Mouse (Mus musculus) midbrain, embryonic 15.5 days (tissue): ENCODE data around the gene Sox2. TPM values are rescaled to one million over a fixed set of nuclear protein-coding genes. Genes with fewer than 3 reads are reported as not detected.
A peak's percentile ranks its signal among the peaks of the same experiment; 100 is the strongest.

Experiments used
- ATAC-seq: fragments of 200-750 bp; cut with Nextera tagmentation; replicated peaks from 2 replicates; pipeline ENCODE4 v1.8.0; 2017; ENCODE audit warnings: moderate TSS enrichment
- H3K27ac ChIP-seq: fragments of 300-500 bp; sonication (generic); 2 replicates; pipeline ENCODE4 v1.5.1; 2015; ENCODE audit warnings: mild to moderate bottlenecking, inconsistent platforms
- H3K27me3 ChIP-seq: fragments of 300-500 bp; sonication (generic); replicated peaks from 2 replicates; pipeline ENCODE4 v1.6.1; 2015; ENCODE audit warnings: inconsistent platforms
- H3K36me3 ChIP-seq: fragments of 300-500 bp; sonication (generic); replicated peaks from 2 replicates; pipeline ENCODE4 v1.6.1; 2015; ENCODE audit warnings: inconsistent platforms
- H3K4me1 ChIP-seq: fragments of 300-500 bp; sonication (generic); 2 replicates; pipeline ENCODE4 v1.6.1; 2015; ENCODE audit warnings: inconsistent platforms
- H3K4me2 ChIP-seq: fragments of 300-500 bp; sonication (generic); 2 replicates; pipeline ENCODE4 v1.6.1; 2015; ENCODE audit warnings: inconsistent platforms, mild to moderate bottlenecking, moderate library complexity
- H3K4me3 ChIP-seq: fragments of 300-500 bp; sonication (generic); 2 replicates; pipeline ENCODE4 v1.5.1; 2015; ENCODE audit warnings: mild to moderate bottlenecking, inconsistent platforms
- H3K9ac ChIP-seq: fragments of 300-500 bp; sonication (generic); 2 replicates; pipeline ENCODE4 v1.6.1; 2015; ENCODE audit warnings: mild to moderate bottlenecking, inconsistent platforms
- H3K9me3 ChIP-seq: fragments of 300-500 bp; sonication (generic); 2 replicates; pipeline ENCODE4 v1.6.1; 2016; ENCODE audit warnings: inconsistent platforms
- WGBS: fragments of 180-500 bp; shearing (Covaris S2); methylation state at CpG from one replicate; pipeline ENCODE4 v1.1.7; 2015; ENCODE audit warnings: mixed read lengths; 5-methylcytosine and 5-hydroxymethylcytosine counted together
- polyA plus RNA-seq: library from polyadenylated mRNA; unstranded; fragments of >200 nt; fragmentation: Nextera tagmentation; extraction: Ambion mirVana; gene quantifications from 2 replicates; pipeline ENCODE4 v1.2.1, GENCODE M21; 2015

Gene Sox2
- polyA plus RNA-seq, 1 experiment from 2014 or later, result 20.7 TPM

DNA sequence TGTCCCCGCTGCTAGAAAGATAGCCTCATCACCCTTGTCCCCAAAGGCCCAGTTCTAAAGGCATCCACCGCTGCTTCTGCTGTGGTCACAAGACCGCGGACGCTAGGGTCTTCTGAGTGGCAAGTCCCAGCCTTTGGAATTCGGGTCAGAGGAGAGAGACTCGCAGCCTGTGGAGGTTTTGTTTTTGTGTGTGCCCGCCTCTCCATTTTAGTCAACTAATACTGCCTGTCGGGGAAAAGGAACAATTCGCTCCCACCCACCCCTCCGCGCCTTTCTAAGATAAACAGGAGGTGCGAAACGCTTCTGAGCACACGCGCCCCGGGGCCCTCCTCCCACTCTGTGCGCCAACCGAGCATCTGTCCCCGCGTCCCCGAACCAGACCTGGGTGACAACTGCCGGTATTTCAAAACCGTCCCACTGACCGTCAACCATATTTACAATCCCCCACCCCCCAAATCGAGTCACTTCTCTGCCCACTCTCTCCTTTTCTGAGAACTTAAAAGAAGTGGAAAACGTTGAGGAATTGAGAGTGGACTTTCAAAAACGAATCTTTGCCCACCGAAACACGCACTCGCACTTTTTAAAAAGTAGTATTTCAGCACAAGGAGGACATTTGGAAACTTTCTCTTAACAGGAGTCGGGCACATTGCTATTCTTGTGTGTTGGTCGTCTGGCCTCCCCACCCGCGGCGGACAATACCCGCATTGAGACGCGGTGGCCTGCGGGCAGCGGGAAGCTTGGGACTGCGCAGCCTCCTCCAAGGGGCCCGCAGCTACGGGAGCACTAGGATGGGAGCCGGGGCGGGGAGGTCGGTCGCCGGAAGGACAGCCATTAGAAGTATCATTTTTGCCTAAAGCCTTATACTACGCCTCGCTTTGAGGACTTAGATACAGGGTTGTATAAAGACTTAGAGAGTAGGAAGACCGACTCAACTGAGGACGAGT is 12.8 kb downstream of the Sox2 start:
- peaks cover 14% of the 10 kb centered on the region; the same call in 1 of the 2 replicates for H3K27me3 ChIP-seq

DNA sequence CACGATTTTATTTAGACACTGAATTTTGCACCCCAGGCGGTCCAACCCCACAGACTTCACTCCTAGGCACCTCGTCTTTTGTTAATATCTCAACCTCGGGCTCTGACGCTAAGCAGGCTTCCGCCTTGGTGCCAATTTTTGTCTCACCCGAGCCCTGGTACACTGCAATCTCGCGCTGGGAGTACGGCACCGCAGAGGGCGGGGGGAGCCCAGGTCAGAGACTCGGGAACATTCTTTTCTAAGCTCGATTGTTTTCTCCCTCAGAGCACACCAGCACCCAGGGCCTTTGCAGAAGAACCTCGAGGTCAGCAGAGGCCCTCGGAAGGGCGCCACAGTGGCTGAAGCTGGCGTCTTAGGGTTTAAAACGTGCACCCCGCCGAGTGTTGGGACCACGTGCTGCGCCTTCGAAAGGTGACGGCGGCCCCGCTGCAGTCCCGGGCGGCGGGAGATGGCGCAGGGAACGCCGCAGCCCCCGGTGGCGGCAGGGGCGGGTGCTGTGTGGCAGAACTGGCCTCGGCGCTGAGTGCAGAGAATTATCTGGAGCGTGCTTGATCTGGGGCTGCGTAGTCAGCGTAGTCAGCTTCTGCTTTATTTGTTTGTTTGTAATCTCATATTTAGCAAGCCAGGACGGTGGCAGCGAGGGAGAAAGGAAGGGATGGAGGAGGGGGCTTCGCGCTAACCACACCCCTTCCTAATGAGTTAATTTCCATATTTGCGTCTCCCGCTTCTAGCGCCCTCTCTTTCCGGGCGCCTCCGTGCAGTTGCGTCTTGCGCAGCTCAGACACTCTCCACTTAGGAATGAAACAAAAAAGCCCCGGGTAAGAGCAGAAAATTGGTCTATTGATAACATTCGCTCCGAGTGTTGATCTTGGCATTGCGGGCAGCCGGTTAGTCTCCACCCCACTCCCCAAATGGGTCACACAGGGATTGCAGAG is 13.8 kb downstream of the Sox2 start:
- Histone ChIP-seq H3K9ac (peak overlapping the region; percentile 46), H3K4me2 (peak overlapping the region; percentile 70), H3K4me3 (peak overlapping the region; percentile 35), H3K27ac (peak overlapping the region; percentile 85), H3K4me1 (peaks cover 43% of the 10 kb centered on the region), H3K27me3 (peaks cover 8% of the 10 kb centered on the region; the same call in 1 of the 2 replicates), H3K9me3 (no peaks in the 10 kb centered on the region), H3K36me3 (no peaks in the 10 kb centered on the region)
- peak; percentile 53; the same call in 1 of the 2 replicates for ATAC-seq
- under 1% methylated on average over 58 of the region's 58 CpGs for WGBS

More for the DNA sequence above, 12.8 kb downstream of the Sox2 start:
- H3K27ac ChIP-seq, result peak overlapping the region; percentile 85
- peak overlapping the region; percentile 70 for H3K4me2 ChIP-seq
- no peaks in the 10 kb centered on the region for H3K36me3 ChIP-seq
- H3K9me3 ChIP-seq, result no peaks in the 10 kb centered on the region
- ATAC-seq, result no peak
- H3K9ac ChIP-seq, result peak overlapping the region; percentile 46
- peaks cover 39% of the 10 kb centered on the region for H3K4me1 ChIP-seq
- 2% methylated on average over 53 of the region's 53 CpGs for WGBS
- H3K4me3 ChIP-seq, result peak overlapping the region; percentile 35

- 2% methylated on average over 31 of the region's 31 CpGs for WGBS
- Histone ChIP-seq H3K27me3 (peaks cover 9% of the 10 kb centered on the region; the same call in 1 of the 2 replicates), H3K4me2 (peak overlapping the region; percentile 70), H3K27ac (peak overlapping the region; percentile 85), H3K9me3 (no peaks in the 10 kb centered on the region), H3K9ac (peak overlapping the region; percentile 15; the same call in 1 of the 2 replicates), H3K36me3 (no peaks in the 10 kb centered on the region), H3K4me3 (peak overlapping the region; percentile 35), H3K4me1 (peaks cover 43% of the 10 kb centered on the region)
- ATAC-seq, result no peak
Measured at GRCm38 (mm10) chr3:34664636-34665531, 14.7 kb downstream of the Sox2 start.

GRCm38 (mm10) chr3:34665751-34666665 is 15.8 kb downstream of the Sox2 start:
- Histone ChIP-seq H3K27ac (peak overlapping the region; percentile 85), H3K9ac (no peak overlapping the region), H3K27me3 (peaks cover 15% of the 10 kb centered on the region; the same call in 1 of the 2 replicates), H3K4me1 (peaks cover 53% of the 10 kb centered on the region), H3K4me2 (peak overlapping the region; percentile 70), H3K4me3 (0 out of 2 replicates have a peak overlapping the region, but pooled peaks have one; percentile 35), H3K9me3 (no peaks in the 10 kb centered on the region), H3K36me3 (no peaks in the 10 kb centered on the region)
- 5% methylated on average over 10 of the region's 10 CpGs for WGBS
- ATAC-seq, result no peak

DNA sequence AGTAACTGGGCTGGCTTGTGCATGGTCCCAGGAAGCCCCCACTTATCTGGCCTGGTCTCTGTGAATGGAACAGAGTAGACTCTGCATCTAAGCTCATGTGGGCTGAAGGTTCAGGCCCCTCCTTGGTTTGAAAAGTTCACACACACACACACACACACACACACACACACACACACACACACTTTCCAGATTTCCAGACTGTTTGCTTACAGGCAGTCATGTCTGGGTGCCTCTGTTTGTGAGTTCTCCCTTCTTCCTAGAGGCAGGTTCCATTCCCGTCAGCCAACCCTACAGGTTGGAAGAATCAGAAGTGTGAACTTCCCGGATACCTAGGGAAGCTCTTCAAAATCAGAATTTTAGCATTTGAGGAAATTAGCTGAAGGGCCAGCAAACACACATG is 17.0 kb downstream of the Sox2 start:
- peak overlapping the region; percentile 85 for H3K27ac ChIP-seq
- peaks cover 15% of the 10 kb centered on the region; the same call in 1 of the 2 replicates for H3K27me3 ChIP-seq
- H3K4me2 ChIP-seq, result no peak overlapping the region
- peaks cover 51% of the 10 kb centered on the region for H3K4me1 ChIP-seq
- H3K36me3 ChIP-seq, result no peaks in the 10 kb centered on the region
- no peaks in the 10 kb centered on the region for H3K9me3 ChIP-seq
- no peak overlapping the region for H3K9ac ChIP-seq
- no peak for ATAC-seq
- H3K4me3 ChIP-seq, result no peak overlapping the region
- WGBS, result 31% methylated on average over 2 of the region's 2 CpGs

DNA sequence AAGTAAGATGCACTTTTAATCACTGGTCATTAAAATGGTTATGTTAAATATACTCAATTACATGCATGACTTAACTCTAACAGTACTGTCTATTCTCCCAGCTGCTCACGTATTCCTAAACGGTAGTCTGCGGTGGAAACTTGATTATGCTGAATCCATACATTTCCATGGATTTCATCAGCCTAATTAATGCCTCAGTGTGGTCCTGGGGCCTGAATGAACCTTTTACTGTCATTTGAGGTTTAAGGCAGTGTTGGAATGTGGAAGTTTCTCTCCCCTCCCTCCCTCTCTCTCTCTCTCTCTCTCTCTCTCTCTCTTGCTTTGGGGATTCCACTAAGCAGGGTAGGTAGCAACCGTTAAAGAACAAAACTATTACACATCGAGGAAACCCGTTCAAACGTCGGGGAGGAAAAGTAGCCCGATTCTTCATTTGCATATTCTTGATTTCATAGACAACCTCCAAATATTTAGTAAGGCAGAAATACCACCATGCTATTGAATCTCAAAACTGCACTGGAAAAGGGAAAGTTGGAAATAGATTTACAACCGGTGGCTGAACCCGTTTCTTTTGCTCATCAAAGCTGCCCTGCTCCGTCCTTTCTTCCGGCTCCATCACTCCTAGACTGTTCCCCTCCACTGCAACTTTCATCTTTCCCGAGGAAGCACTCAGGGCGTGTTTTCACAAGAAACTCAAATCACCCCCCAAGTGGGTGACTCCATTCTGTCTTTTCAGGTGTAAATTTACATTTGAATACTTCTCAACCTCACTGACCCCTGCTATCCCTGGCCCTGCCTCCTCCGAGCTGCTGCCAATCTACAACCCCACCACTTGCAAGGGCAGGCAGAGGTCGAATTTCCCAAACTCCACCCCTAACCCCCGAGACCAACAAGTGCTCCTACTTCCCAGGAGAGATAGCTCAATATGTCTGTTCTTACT is 17.9 kb downstream of the Sox2 start:
- Histone ChIP-seq H3K4me1 (peaks cover 50% of the 10 kb centered on the region), H3K27ac (peak overlapping the region; percentile 53), H3K4me2 (no peak overlapping the region), H3K9me3 (no peaks in the 10 kb centered on the region), H3K27me3 (peaks cover 15% of the 10 kb centered on the region; the same call in 1 of the 2 replicates), H3K9ac (no peak overlapping the region), H3K36me3 (no peaks in the 10 kb centered on the region), H3K4me3 (no peak overlapping the region)
- no peak for ATAC-seq
- WGBS, result 4% methylated on average over 18 of the region's 18 CpGs

DNA sequence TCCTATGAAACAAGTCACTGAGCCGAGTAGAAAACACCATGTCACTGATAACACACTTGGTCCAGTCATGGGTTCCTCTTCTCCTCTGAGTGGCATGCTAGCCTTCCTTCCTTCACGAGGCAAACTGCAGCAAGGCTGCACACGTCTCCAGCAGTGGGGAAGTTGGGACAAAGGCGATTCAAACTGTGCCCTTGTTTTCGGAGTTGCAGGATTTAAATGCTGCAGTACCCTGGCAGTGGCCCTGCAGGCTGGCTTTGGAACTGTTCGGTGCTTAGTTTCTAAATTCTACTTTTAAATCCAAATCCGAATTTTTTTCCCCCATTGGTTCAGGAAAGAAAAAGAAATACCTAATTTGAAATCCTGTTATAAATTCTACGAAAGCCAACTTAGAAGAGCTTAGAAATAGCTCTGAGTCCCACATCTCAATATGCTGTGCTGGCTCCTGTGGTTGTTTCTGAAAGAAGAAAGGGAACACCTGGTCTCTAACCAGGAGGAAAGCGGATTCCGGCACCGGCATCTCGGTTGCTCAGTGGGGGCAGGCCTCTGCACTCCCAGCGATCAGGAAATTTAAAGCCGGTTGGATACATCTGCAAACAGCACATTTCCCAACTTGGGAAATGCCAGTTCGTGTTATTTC is 20.9 kb downstream of the Sox2 start:
- ATAC-seq, result no peak
- peaks cover 11% of the 10 kb centered on the region; the same call in 1 of the 2 replicates for H3K27me3 ChIP-seq
- WGBS, result 5% methylated on average over 15 of the region's 15 CpGs
- H3K4me3 ChIP-seq, result no peak overlapping the region
- H3K4me1 ChIP-seq, result peaks cover 28% of the 10 kb centered on the region
- no peak overlapping the region for H3K4me2 ChIP-seq
- H3K36me3 ChIP-seq, result no peaks in the 10 kb centered on the region
- H3K9me3 ChIP-seq, result no peaks in the 10 kb centered on the region
- peak overlapping the region; percentile 26; the same call in 1 of the 2 replicates for H3K27ac ChIP-seq
- H3K9ac ChIP-seq, result no peak overlapping the region

GRCm38 (mm10) chr3:34678840-34679239 is 28.6 kb downstream of the Sox2 start:
- Histone ChIP-seq H3K9me3 (no peaks in the 10 kb centered on the region), H3K27me3 (no peaks in the 10 kb centered on the region), H3K27ac (no peak overlapping the region), H3K4me2 (no peak overlapping the region), H3K4me3 (no peak overlapping the region), H3K36me3 (no peaks in the 10 kb centered on the region), H3K4me1 (peaks cover 9% of the 10 kb centered on the region; the same call in 1 of the 2 replicates), H3K9ac (no peak overlapping the region)
- no peak for ATAC-seq
- WGBS, result 4% methylated on average over 7 of the region's 7 CpGs

DNA sequence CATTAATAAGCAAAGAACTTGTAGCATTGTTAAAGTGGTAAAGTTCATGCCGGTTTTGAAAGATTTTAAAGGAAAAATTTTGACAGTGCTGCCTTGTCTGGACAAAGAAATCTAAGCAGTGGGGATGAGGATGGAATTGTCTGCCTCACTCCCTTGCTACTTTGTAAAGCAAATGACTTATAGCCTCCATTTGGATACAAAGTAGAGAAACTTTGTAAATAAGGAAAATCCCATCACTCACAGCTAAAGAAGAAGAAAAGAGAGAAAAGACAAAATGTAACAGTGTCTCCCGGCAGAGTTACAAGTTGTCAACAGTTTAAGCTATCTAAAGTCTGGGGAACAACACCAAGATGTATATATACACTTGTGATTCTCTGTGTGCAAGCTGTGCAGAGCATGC is 29.2 kb downstream of the Sox2 start:
- no peaks in the 10 kb centered on the region for H3K27me3 ChIP-seq
- H3K36me3 ChIP-seq, result no peaks in the 10 kb centered on the region
- WGBS, result 10% methylated on average over 2 of the region's 2 CpGs
- H3K4me3 ChIP-seq, result no peak overlapping the region
- no peak overlapping the region for H3K4me2 ChIP-seq
- ATAC-seq, result no peak
- peaks cover 9% of the 10 kb centered on the region; the same call in 1 of the 2 replicates for H3K4me1 ChIP-seq
- H3K9me3 ChIP-seq, result no peaks in the 10 kb centered on the region
- H3K27ac ChIP-seq, result no peak overlapping the region
- H3K9ac ChIP-seq, result no peak overlapping the region
